Mouse (Mus musculus) embryonic fibroblast, embryonic 13.5 days (primary cell): Measurements from ENCODE around the gene Rita1.

Experiments
- CTCF ChIP-seq: IDR thresholded peaks from 2 replicates; pipeline ENCODE4 v1.5.1; 2011; ENCODE audit warnings: mild to moderate bottlenecking, control low read depth, low read length, moderate library complexity, borderline replicate concordance; ENCODE audit not compliant: insufficient read depth
- POLR2A ChIP-seq: IDR thresholded peaks from 2 replicates; pipeline ENCODE4 v1.6.1; 2011; ENCODE audit warnings: low read depth, mild to moderate bottlenecking, control low read depth, low read length, moderate library complexity

DNA sequence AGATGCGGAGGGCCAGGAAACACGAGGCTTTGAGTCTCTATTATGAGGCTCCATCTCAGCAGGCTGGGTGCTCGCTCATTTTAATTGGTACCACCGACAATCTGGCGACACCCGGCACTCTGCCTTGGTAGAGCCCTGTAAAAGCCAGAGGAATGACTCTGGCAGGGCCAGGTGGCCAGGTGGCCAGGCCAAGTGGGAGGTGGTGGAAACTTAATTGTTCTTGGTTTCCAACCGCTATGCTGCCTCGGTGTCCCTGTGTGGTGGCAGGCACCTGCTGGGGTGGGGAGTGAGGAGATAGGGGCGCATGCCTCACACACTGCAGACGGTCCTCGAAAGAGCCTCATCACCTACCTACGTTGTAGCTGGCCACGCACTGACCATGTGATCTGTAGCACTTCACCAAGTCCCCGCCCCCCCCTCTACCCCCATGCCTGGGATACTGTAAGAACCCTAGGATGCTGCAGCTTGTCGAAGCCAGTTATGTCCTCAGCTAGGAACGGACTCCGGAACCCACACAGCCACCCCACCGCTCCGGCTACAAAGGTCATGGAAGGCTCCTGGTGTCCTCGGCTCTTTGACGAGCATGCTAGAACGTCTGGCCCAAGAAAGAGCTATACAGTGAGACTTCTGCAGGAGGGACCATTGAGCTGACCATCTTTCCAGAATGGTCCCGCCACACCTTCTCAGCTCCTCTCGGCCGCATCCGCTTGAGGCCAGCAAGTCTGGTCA is 32.3 kb downstream of the Rita1 start:
- no peak for TF ChIP-seq POLR2A
- TF ChIP-seq CTCF = no peak
